In genomic region chrY:1286171-1286795, GRCm38 (mm10) we compare ENCODE assay signal across 8 mouse cellular contexts. TPM values are rescaled to one million over a fixed set of nuclear protein-coding genes. Genes with fewer than 3 reads are reported as not detected.
DNase-seq lines count a peak whose midpoint lies in the region; ATAC-seq and TF ChIP-seq lines count a peak whose summit lies in the region.

TSS of gene Ddx3y (minus strand) at chrY:1286629.

- 4% methylated on average over 18 of the region's 31 CpGs for WGBS in intestine, embryonic 16.5 days
- WGBS in liver, postnatal 0 days (ENCODE audit: insufficient replicate concordance) = 13% methylated on average over 31 of the region's 31 CpGs
- WGBS in neural tube, embryonic 14.5 days = under 1% methylated on average over 30 of the region's 31 CpGs

- no peaks in the 10 kb centered on the region for H3K9me3 ChIP-seq in intestine, embryonic 16.5 days (ENCODE audit: control insufficient read depth, low read length)
- no peaks in the 10 kb centered on the region for H3K9me3 ChIP-seq in liver, postnatal 0 days (ENCODE audit: low read length)
- H3K9me3 ChIP-seq in neural tube, embryonic 14.5 days (ENCODE audit: control insufficient read depth, low read length) = no peaks in the 10 kb centered on the region

- H3K4me2 ChIP-seq in intestine, embryonic 16.5 days (ENCODE audit: low read depth, low read length) = no peak within 1 kb of the TSS
- peak within 1 kb of the TSS; percentile 61 for H3K4me2 ChIP-seq in liver, postnatal 0 days (ENCODE audit: low read depth, low read length)
- peak within 1 kb of the TSS; percentile 27; the same call in 1 of the 2 replicates for H3K4me2 ChIP-seq in neural tube, embryonic 14.5 days (ENCODE audit: low read depth, low read length)

- no peak for TF ChIP-seq CTCF in liver, postnatal 0 days (IDR thresholded peaks at IDR 0.05; ENCODE audit: low read depth)

- peak; percentile 94 for ATAC-seq in intestine, embryonic 16.5 days
- ATAC-seq in liver, postnatal 0 days = peak; percentile 97
- ATAC-seq in neural tube, embryonic 14.5 days (ENCODE audit: low read depth) = peak; percentile 91

- TF ChIP-seq EP300 in liver, postnatal 0 days (IDR thresholded peaks at IDR 0.05; ENCODE audit: low read depth) = no peak

- H3K36me3 ChIP-seq in intestine, embryonic 16.5 days (ENCODE audit: control insufficient read depth, insufficient read depth, low read length) = no peaks in the 10 kb centered on the region
- no peaks in the 10 kb centered on the region for H3K36me3 ChIP-seq in liver, postnatal 0 days (replicated peaks; ENCODE audit: insufficient read depth, low read length)
- no peaks in the 10 kb centered on the region for H3K36me3 ChIP-seq in neural tube, embryonic 14.5 days (ENCODE audit: control insufficient read depth, insufficient read depth, low read length)

- H3K27me3 ChIP-seq in intestine, embryonic 16.5 days (replicated peaks; ENCODE audit: control insufficient read depth, insufficient read depth, low read length) = no peaks in the 10 kb centered on the region
- no peaks in the 10 kb centered on the region for H3K27me3 ChIP-seq in liver, postnatal 0 days (ENCODE audit: insufficient read depth, low read length)
- H3K27me3 ChIP-seq in neural tube, embryonic 14.5 days (ENCODE audit: control insufficient read depth, insufficient read depth, low read length) = no peaks in the 10 kb centered on the region

- peak; percentile 74 for DNase-seq in urinary bladder, postnatal 14 days (ENCODE audit: low spot score)
- no peak for DNase-seq in urinary bladder, postnatal 25 days (ENCODE audit: low spot score)
- DNase-seq in embryo, embryonic 11 days = peak; percentile 81
- peak; percentile 45 for DNase-seq in gastrocnemius, postnatal 10 days
- peak; percentile 68 for DNase-seq in liver, postnatal 0 days
- peak; percentile 47 for DNase-seq in yolk sac, embryonic 10.5 days (ENCODE audit: low spot score)

- H3K9ac ChIP-seq in intestine, embryonic 16.5 days (ENCODE audit: low read depth, low read length) = peak within 1 kb of the TSS; percentile 51; the same call in 1 of the 2 replicates
- H3K9ac ChIP-seq in liver, postnatal 0 days (replicated peaks) = peak within 1 kb of the TSS; percentile 58
- H3K9ac ChIP-seq in neural tube, embryonic 14.5 days (replicated peaks; ENCODE audit: low read depth, low read length) = 0 out of 2 replicates have a peak within 1 kb of the TSS, but pooled peaks have one; percentile 34

- no peaks in the 10 kb centered on the region for H3K4me1 ChIP-seq in intestine, embryonic 16.5 days (ENCODE audit: control insufficient read depth, insufficient read depth, low read length)
- H3K4me1 ChIP-seq in liver, postnatal 0 days (ENCODE audit: insufficient read depth) = no peaks in the 10 kb centered on the region
- no peaks in the 10 kb centered on the region for H3K4me1 ChIP-seq in neural tube, embryonic 14.5 days (ENCODE audit: control insufficient read depth, insufficient read depth, low read length)

- peak within 1 kb of the TSS; percentile 48 for H3K4me3 ChIP-seq in intestine, embryonic 16.5 days (ENCODE audit: low read length)
- H3K4me3 ChIP-seq in liver, postnatal 0 days (ENCODE audit: low read depth, low read length) = peak within 1 kb of the TSS; percentile 54
- H3K4me3 ChIP-seq in neural tube, embryonic 14.5 days (ENCODE audit: low read depth, low read length) = peak within 1 kb of the TSS; percentile 34

- peak within 1 kb of the TSS; percentile 41; the same call in 1 of the 2 replicates for H3K27ac ChIP-seq in intestine, embryonic 16.5 days (ENCODE audit: low read length)
- H3K27ac ChIP-seq in liver, postnatal 0 days (ENCODE audit: low read depth) = peak within 1 kb of the TSS; percentile 82
- H3K27ac ChIP-seq in neural tube, embryonic 14.5 days (ENCODE audit: low read depth, low read length) = no peak within 1 kb of the TSS

RNA-seq across cellular contexts. Expression of gene Ddx3y, which starts in this region (rescaled TPM):
- 10 to 100 TPM in 1 of 2 experiments, not detected in 1; 56.8 TPM for total RNA-seq in gastrocnemius, postnatal 10 days (2021)
- 11.1 and 18.3 TPM in 2 replicates for polyA plus RNA-seq in intestine, embryonic 16.5 days (2015; fragmentation: Nextera tagmentation; extraction: Ambion mirVana)
- polyA plus RNA-seq in liver, postnatal 0 days (2015; fragmentation: Nextera tagmentation; extraction: Ambion mirVana) = not detected in 2 replicates
- 37.4 TPM in 1 of 2 replicates, not detected in the other for polyA plus RNA-seq in neural tube, embryonic 14.5 days (2014; fragmentation: Nextera tagmentation; extraction: Ambion mirVana)
